Mouse (Mus musculus) retina, embryonic 14.5 days (tissue): ENCODE measurements around the gene Znrf2.

Source experiments
- DNase-seq: peaks from one replicate; pipeline ENCODE4 v3.0.0-alpha.2; 2015; ENCODE audit warnings: low spot score

Gene Znrf2

DNA sequence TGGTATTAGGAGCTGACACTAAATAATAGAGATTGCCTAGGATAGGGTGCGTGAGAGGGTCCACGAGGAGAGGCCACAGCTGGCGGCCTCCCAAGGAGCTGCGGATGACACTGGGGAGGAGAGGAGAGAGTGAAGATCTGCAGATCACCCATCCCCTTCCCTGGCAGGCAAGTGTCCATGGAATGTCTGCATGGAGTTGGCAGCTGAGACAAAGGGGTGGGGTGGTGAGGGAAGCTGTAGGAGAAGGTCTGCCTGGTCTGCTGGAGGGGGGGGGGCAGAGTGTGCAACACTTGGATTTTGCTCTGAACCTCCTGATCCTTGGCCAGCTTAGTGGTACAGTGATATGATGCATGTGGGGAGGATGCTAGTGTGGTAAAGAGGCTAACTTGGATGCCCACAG lies 98.3 kb downstream of the Znrf2 start:
- DNase-seq: no peak

DNA sequence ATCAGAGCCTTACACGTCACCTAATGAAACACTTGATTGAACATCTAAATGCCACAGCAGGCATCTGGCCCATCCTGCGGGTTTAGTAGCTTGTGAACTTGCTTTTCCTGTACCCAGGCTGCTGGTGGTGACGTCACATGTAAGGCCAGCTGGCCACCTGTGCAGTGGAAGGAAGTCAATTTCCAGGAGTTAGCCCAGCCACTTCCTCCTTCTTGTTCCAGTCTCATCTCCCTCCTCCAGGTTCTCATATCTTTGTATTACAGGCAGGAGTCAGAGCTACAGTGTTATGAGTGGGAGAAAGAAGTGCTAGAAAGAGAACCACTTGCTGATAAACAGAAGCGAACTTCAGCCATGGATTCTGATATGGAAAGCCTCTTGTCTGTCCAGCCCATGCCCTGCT lies 99.4 kb downstream of the Znrf2 start:
- DNase-seq: no peak

GRCm38 (mm10) chr6:54916941-54917340 lies 100.2 kb downstream of the Znrf2 start:
- no peak for DNase-seq

DNA sequence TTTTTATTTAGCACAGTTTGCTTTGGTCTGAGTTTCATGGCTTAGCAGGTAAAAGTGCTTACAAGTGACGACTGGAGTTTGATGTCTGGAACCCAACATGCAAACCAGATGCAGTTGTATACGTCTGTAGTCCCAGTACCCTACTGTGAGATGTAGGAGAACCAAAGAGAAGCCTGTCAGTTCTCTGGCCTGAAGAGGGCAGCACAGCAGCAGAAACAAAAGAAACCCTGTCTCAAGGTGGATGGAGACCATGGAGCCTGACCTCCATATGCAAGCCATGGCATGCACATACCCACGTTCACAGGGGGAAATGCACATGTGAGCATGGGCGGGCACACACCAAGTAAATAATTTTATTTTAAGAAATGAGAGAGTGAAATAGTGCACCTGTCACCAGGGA lies 100.8 kb downstream of the Znrf2 start:
- DNase-seq: peak; percentile 61

DNA sequence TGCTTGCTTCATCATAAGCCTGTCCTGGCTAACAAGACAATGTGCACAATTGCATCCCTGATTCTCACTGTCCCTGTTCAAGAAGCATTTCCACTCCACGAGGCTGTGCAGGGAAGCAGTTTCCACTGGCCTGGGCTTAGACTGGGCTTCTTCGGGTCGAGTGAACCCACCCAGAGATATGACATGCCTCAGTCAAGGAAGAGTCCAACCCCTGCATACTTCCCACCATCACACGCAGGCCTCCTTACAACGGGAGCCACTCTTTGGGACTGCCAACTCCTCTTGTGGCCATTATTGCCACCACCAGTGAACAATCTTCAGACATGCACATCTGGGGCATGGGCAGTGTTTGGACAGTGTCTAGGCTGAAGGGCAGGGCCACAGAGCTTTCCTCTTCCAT lies 101.8 kb downstream of the Znrf2 start:
- DNase-seq: no peak

GRCm38 (mm10) chr6:54924538-54924937 lies 107.8 kb downstream of the Znrf2 start:
- no peak for DNase-seq

GRCm38 (mm10) chr6:54925736-54926440 lies 109.2 kb downstream of the Znrf2 start:
- DNase-seq: no peak

- DNase-seq: no peak
These were observed 110.2 kb downstream of the Znrf2 start for GRCm38 (mm10) chr6:54926899-54927298.

DNA sequence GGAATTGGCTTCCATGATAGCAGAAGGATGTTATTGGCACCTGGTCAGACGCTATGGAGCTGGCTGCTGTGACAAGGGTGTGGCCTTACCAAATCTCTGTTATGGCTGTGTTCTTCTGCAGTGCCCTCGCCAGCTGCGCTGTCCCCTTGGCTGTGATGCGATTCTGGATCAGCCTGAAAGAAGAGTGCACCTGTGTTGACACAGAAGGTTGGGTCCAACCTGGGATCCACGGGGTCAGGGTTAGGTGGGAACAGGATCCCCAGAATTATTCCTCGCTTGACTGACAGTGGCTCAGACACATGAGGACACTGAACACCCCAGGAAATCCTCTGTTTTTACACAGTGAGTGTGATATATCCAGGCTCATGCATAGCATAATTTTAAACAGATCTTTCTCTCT lies 111.2 kb downstream of the Znrf2 start:
- no peak for DNase-seq

- DNase-seq: no peak
These were observed 114.9 kb downstream of the Znrf2 start for GRCm38 (mm10) chr6:54931641-54932040.

DNA sequence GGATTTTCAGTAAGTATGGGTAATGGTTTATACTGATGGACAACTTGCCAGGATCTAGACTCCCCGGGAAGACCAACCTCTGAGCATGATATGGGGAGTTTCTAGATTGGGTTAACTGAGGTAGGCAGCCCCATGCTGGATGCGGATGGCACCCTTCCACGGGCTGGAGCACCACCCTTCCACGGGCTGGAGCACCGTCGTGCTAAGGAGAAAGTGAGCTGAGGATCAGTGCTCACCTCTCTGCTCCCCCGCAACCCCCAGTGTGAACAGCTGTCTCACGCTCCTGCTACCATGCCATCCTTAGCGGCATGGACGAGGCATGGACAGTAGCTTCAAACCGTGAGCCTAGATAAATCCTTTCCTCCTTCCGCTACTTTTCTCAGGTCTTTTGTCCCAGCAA lies 115.8 kb downstream of the Znrf2 start:
- DNase-seq: no peak

DNA sequence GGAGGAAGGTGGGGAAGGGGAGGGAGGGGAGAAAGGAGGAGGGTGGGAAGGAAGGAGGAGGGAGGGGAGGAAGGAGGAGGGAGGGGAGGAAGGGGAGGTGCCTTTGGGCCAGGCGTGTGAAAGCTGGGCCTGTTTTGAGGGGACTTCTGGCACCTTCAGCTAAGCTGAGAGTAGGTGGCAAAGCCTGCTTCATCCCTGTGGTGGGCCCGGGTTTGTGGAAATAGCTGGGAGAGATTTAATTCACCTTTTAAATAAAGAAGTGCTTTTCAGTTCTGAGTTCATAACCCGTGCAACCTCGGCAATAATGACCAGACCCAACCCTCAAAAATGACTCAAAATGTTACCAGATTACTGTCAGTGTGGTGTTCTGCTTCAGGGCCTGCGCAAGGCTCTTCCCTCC lies 116.5 kb downstream of the Znrf2 start:
- no peak for DNase-seq

DNA sequence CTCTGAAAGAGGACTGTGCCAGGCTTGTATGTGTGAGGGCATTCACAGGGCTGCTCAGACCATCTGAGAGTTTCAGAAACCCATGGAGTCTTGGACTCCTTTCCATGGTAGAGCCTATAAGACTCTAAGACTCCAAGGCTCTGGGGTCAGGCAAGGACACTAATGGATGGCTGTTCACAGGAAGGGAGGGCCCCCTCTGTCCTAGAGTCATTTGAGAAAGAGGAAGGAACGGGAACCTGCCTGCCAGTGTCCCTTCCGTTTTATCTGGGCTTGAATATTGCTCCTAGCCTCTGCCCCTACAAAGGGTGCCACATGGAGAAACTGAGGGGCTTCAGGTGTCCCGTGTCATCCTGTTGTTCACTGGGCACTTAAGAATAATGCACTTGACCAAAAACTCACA lies 117.2 kb downstream of the Znrf2 start:
- no peak for DNase-seq

GRCm38 (mm10) chr6:54934313-54934712 lies 117.6 kb downstream of the Znrf2 start:
- DNase-seq: no peak

DNA sequence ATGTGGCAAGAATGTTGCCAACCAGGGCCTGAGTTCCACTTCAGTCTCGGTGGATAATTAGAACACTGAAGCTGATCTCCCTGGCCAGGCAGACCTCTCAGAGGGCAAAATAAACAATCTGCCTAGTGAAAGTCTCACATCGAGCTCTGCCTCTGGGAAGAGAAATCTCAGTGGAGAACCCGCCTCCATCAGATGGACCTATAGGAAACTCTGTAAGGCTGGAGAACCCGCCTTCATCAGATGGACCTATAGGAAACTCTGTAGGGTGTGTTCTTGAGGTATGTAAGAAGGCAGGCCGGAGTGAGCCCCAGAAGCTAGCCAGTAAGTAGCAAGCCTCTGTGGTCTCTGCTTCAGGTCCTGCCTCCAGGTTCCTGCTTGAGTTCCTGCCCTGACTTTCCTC lies 118.2 kb downstream of the Znrf2 start:
- DNase-seq: no peak

DNA sequence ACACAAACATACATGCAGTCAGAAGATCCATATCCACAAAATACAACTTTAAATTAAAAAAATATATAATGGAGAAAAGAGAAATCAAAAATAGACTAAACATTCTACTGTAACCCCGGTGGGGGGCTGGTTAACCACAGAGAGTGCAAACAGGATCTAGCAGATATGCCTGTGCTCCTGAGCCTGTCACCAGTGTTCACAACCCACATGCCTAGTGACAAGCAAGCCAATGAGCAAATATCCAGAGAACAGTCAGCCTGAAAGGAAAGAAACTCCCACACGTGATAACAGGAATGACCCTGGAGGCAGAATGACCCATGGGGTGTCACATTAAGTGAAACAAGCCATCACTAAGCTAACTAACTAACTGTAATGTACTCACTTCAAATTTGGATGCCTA lies 119.8 kb downstream of the Znrf2 start:
- no peak for DNase-seq

DNA sequence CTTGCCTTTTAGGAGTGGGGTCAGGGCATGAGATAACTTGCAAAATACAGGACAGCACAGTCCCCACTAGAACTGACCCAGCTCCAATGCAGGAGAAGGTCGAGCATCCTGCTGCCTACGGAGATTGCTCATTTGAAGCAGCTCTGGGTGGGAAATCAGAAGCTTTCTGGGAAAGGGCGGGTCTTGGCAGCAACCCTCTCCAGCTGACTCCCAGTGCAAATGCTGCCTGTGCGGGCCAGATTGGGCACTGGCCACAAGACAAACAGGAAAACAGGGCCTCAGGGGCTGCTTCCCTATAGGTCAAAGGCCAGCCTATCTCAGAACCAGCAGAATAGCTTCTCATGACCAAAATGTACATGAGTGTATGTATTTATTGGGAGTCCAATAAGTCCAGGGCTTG lies 122.9 kb downstream of the Znrf2 start:
- no peak for DNase-seq

GRCm38 (mm10) chr6:54940126-54940525 lies 123.4 kb downstream of the Znrf2 start:
- DNase-seq: no peak

GRCm38 (mm10) chr6:54941149-54941548 lies 124.4 kb downstream of the Znrf2 start:
- DNase-seq: no peak
